Mouse (Mus musculus): Measurements from ENCODE around the gene Hist1h2bc.
A peak's percentile ranks its signal among the peaks of the same experiment; 100 is the strongest.
"Not testable (repeated sequence)": the region's sequence is repeated elsewhere in the genome, so short reads cannot be mapped to it uniquely, and the experiment has no call there.

Gene Hist1h2bc

DNA sequence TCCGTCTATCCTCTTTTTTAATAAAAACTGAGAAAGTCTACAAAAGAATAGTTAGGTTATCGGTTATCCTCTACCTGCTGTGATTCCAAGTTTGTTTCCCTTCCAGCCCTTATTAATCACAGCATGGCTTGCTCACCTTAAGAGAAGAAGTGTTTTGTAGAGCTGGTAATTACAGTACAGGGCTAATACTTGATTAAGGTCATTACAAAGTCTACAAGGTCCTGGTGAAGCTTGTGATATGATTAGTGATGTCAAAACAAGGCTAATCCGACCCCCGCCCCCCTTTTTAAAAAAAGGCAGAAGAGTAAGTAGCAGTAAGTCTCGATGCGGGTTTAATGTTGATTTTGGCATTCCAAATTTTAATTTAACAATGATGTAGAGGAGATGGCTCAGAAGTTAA, 15.0 kb downstream of the Hist1h2bc start:
- DNase-seq (ENCODE audit: extremely low spot score, low spot score), result no peak

DNA sequence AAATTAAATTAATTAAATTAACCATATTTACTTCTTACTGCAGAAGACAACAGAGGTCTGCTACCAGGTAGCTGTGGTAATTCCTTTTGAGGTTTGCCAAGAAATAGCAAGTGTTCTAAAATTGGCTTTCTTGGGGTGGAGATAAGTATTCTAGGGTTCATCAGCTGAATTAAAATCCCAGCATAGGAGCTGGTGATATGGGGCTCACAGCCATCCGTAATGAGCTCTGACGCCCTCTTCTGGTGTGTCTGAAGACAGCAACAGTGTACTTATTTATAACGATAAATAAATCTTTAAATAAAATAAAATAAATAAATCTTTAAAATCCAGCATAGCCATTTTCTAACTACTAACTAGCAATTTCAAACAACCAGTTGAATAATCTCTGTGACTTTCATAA, 15.8 kb downstream of the Hist1h2bc start:
- DNase-seq (ENCODE audit: extremely low spot score, low spot score), result no peak

DNA sequence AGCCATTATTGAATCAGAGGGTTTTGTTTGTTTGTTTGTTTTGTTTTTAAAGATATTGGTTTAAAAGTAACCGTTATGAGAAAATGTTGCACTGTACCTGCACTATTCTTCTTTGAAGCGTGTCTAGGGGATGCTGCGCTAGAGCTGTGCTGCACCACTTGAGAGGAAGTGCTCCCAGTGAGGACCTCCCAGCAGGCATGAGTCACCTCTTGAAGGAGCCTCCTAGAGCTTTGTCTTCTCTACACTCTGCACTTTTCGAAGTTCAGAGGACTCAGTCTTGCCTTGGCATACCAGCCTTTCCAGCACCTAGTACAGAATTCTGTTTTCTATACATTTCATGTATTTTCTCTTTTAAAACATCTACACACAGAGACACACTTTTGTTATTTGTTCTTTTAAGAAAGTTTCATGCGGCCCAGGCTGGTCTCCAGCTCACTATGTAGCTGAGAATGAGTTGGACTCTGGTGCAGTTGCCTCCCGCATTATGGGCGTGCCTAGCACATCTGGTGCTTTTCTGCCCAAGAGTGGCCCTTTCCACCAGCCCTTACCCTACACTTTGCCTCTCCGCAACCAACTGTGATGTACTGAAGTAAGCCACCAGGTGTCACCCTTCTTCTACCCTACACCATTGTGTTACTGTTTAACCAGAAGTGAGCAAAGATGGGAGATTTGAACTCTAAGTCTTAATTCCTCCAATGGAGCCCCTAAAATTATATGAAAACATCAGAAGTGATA, 17.0 kb downstream of the Hist1h2bc start:
- peak; percentile 66 for DNase-seq (ENCODE audit: extremely low spot score, low spot score)

DNA sequence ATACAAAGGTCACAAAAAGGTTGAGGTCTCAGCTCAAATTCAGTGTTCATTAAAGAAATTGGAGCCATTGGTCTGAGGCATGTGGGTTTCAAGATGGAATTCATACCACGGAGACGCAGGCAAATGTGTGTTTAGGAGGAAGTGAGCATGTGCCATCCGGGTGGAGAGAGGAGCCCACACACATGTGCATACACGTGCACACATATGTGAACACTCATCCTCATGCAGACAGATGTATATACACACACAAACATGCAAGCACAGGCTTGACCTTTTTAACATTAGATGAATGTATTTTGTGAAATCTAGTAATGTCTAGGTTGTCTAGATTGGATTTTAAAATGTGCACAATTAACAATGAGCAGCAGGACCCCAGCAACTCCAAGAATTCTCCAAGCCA, 18.2 kb downstream of the Hist1h2bc start:
- DNase-seq (ENCODE audit: extremely low spot score, low spot score), result no peak

DNA sequence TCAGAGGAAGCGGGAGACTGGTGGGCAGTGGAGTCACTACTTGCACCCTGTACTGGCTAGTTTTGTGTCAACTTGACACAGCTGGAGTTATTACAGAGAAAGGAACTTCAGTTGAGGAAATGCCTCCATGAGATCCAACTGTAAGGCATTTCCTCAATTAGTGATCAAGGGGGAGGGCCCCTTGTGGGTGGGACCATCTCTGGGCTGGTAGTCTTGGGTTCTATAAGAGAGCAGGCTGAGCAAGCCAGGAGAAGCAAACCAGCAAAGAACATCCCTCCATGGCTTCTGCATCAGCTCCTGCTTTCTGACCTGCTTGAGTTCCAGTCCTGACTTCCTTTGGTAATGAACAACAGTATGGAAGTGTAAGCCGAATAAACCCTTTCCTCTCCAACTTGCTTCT, 18.8 kb downstream of the Hist1h2bc start:
- not testable (repeated sequence) for DNase-seq (ENCODE audit: extremely low spot score, low spot score)

DNA sequence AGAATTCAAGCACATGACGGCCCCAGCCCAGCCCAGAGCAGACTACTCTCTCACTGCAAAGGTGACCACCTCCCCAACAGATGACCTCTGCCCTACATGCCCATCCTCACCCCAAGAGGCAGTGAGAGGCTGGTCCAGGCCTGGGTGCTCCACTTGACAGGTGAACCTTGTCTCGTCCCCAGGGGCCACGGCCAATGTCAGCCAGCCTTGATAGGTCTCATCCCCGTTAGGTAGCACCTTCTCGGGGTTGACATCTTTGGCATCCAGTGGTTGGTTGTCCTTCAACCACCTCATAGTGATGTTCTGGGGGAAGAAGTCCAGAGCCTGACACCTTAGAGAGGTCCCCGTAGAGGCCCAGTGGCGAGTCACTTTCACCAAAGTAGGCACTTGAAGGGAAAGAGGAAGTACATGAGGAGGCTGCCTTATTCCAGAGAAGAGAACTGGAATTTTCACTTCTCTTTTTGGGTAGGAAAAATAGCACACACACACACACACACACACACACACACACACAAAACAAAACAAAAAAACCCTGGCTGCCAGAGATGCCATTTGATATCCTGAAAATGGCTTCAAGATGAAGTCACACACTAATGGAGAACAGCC, 21.9 kb downstream of the Hist1h2bc start:
- no peak for DNase-seq (ENCODE audit: extremely low spot score, low spot score)

DNA sequence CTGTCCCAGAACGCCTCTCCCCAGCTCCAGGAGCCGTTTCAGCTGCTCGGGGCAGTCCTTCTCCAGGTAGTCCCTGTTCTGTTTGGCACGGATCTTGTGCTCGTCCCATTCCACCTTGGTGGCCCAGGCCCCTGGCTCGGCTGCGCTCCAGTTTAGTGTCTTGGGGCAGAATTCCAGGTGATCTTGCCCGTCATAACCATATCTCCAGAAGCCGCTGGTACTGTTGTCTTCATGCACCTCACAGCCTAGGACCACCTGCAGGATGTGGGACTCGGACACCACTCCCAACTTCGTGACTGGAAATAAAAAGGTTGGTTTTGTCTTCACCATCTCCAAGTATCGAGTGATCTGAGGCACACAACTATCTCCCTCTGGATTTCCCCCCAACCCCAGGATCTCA, 22.8 kb downstream of the Hist1h2bc start:
- DNase-seq (ENCODE audit: extremely low spot score, low spot score), result no peak

DNA sequence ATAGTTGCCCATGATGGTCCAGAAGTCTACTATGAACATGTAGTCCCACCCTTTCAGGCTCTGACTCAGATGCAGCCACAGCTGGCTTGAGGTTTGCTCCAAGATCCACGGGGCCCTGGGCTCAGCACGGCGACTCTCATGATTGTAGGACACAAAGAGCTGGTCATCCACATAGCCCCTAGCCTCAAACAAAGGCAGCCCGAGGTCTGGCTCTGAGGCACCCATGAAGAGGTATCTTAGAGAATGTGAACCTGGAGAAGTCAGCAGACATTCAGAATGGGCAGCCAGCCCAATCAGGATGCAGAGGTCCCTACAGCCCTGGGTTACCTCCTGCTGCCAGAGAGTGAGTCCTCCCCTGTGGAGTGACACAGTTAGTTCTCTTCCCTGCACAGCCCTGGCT, 24.0 kb downstream of the Hist1h2bc start:
- DNase-seq (ENCODE audit: extremely low spot score, low spot score), result no peak

DNA sequence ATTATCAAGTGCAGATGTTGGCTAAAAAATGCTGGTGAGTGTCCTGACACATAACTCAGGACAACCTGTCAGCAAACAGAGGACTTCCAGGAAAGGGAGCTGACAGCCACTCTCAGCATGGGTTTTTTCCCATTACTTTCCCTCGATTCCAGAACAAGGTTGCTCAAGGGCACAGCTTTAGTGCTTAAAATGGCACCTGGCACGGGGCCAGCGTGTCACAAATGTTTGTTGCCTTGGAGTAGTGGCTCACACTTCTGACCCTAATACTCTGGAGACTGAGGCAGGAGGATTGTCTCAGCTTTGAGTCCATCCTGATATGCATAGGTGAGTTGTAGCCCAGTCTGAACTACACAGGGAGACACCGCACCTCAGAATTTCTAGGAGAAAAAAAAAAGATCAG, 24.7 kb downstream of the Hist1h2bc start:
- DNase-seq (ENCODE audit: extremely low spot score, low spot score), result no peak

DNA sequence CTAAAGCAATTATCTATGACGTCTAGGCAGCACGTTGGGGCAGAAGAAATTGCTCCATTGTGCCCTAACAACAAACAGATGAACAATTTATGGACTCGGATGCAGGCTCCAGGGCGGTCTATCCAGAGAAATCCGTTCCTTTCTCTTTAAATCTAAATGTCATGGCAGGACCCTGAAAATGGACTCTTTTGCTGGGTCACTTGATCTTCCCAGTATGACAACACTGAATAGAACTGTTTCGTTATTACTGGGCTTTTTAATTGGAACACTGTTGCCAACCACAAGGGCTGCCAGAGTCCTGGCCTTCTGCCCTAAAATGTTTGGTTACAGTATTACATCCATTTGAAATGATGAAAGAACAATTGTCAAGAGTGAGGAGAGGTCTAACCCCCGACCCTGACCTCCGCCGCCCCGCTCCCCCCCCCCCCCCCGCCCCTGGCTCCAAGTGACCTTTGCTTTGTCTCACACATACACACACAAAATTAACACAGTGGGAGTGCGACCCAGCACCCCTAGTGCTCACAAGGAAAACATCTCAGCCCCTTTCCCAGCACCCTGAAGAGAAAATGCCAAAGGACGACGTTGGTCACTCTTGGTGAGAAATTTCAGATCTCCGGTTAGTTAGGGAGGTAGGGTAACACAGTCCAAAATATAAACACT, 25.8 kb downstream of the Hist1h2bc start:
- DNase-seq (ENCODE audit: extremely low spot score, low spot score), result peak; percentile 38

DNA sequence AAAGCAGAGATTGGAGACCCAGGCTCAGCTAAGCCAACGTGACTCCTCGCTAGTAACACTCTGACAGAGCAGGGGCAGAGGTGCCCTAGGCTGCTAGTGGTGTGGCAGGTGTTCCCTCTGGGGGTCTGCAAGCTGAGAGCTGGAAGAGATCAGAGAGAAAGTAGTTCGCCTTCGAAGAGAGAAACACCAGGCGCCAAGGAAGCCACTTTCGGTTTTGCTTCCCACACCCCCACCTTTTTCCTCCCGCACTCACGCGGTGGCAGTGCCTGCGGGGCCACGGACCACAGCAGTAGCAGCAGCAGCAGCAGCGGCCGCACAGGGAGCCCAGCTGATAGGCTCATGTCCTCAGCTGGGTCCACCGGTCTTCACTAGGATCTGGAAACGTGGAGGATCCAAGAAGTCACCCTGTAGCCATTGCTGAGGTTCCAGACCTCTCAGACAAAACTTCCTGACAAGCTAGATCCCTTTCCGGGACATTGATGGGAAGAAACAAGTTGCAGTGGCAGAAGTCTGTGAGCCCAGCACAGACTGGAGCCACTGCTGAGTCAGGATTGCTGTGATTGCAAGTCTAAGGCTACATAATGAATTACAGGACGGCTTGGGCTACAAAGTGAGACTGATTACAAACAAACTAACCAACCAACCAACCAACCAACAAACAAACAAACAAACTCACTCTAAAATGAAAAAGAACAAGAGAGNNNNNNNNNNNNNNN, 26.5 kb downstream of the Hist1h2bc start, which contains the start of gene Hfe:
Hfe (minus strand) TSS at position 481 of the 716 bp plus-strand sequence.
- peak; percentile 50 for DNase-seq (ENCODE audit: extremely low spot score, low spot score)

DNA sequence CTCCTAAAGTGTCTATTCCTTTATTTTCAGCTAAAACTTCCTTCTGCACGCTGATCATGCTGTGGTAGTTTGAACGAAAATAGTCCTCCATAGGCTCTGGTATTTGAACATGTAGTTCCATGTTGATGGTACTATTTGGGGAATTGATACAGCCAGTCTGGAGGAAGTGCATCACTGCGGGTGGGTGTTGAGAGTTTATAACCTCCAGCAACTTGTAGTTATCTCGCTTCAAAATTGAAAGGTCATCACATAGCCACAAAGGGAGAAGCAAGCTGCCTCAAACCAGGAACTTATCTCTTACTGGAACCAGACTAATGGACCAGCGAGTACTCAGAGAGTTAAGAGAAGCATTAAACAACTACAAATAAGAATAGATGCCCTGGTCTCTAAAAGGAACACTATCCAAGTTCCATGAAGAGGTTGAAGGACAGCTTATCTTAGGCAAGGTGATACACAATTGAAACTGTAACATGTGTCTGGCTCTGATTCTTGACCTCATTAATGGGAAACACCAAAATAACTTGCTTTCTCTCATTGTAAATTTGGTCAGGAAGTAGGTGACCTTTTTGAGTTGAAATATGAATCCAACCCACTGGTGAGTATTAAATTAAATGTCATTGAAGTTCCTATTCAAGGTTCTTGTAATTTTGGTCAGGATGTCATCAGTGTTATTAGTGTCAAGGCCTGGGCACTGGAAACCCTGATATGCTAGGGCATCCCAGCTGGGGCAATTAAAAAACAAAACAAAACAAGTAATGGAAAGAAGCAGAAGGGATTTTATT, 32.5 kb downstream of the Hist1h2bc start:
- DNase-seq (ENCODE audit: extremely low spot score, low spot score), result no peak

DNA sequence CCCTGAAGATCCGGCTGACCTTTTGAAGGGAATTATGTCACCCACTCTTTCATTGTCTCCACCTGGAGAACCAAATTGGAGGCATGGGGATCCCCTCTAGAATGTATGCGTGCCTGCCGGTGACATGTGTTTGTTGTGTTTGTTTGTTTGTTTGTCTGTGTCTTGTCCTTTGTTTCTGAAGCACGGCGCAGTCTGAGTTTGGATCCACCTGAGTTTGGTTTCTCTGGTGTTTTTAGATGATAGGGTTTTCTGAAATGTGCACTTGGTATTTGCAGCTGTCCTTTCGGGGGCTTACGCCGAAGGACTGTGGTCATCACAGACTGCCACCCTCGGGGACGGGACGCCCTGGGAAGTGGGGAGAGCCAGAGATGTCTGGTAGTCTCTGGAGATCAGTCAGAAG, 33.2 kb downstream of the Hist1h2bc start:
- peak; percentile 11 for DNase-seq (ENCODE audit: extremely low spot score, low spot score)

DNA sequence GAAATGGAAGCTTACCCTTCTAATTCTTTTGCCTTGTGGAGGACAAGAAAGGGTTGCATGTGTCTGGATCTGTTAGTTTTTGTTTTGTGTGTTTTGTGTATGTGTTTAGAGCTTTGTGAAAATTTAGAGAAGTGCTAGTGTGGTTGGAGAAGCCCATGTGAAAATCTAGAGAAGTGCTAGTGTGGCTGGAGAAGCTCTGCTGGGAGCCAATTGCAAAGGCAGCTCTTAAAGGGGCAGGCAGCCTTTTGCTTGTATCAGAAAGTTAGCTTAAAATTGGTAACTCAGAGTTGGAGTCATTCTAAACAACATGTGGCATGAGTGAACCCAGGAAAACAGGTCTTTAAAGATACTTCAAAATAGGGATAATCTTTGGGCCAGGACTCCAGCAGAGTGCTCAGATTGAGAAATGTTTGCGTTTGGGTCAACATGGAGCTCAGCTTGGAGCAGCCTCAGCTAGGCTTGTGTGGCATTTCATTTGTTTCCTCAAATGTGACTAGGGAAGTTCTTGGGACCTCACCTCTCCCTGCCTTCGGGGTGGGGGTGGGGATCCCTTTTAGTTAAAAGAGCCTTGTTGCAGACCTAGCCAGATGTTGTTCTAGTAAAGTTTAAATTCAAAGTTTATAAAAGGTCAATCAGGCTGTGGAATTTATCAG, 33.7 kb downstream of the Hist1h2bc start:
- peak; percentile 11 for DNase-seq (ENCODE audit: extremely low spot score, low spot score)

DNA sequence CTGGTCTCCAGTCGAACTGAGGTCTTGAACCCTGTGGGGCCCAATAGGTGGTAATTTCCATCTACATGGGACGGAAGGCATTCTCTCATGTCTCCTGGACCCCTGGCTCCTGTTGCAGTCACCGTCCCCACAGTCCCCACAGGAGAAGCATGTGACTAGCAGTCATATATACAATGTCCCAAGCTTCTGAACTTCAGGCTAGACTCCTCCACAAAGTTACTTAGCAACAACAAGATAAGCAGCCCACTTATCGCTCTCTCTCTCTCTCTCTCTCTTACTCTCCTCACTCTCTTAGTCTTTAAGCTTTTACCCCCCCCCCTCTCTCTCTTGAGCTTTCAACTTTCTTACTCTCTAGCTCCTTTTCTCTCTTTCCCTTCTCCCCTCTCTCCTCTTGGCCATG, 40.2 kb downstream of the Hist1h2bc start:
- no peak for DNase-seq (ENCODE audit: extremely low spot score, low spot score)

DNA sequence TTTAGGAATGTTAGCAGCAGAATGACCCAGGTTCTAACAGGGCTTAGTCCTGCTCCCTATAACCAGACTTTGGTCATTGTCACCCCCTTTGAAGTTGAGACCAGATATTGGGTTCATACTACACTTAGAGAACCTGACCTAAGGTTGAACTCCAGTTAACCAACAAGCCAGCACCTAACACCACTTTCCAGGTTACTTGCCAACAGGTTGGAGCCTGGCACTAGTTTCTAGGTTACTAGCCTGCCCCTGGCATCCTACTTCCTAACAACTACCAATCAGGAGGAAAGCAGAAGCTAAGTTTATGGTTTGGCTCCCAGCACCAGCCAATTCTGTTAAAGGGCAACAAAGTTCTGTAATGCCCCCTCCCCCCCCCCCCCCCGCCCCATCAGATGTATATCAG, 41.2 kb downstream of the Hist1h2bc start:
- no peak for DNase-seq (ENCODE audit: extremely low spot score, low spot score)

DNA sequence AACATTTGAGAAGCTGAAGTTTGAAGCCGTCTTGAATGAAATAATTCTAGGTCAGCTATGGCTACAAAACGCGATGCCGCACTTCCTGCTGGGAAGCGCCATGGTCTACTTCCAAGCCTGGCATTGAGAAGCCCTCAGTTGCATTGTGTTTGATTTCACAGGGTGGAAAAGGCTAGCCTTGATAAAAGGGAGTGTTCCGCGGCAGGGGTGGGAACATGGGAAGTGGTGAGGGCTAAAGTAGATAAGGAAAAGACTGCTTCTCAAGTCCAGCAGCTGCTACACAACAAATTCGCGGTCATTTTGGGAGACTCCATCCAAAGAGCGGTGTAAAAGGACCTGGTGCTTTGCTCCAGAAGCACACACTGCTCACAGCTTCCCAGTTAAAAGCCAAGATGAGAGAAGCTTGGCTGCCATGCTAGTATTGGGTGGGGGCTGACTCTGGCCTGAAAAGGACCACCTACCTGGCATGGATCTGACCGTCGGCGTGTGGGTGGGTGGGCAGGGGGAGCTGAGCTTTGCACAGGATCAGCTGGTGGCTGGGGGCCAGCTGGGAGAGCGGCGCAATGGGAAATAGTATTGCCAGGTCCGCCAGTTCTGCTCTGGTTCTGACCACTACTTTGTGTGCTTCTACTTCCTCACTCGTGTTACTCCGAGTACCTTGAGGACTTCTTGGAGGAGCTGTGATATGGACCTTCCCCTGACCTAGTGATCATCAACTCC, 44.6 kb downstream of the Hist1h2bc start:
- DNase-seq (ENCODE audit: extremely low spot score, low spot score), result peak; percentile 11

DNA sequence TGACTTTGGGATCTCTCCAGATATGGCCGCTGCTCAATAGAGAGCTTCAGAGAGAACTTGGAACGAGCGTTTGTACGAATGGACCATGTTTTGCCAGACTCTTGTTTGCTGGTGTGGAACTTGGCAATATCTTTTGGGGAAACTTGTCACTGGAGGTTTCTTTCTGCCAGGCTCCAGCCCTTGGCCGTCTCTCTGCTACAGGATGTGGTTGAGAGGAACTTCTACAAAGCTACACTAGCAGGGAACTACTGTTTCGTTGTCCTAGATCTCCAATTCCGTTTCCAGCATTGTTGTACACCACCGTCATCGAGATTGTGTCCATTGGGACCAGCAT, 45.2 kb downstream of the Hist1h2bc start:
- DNase-seq (ENCODE audit: extremely low spot score, low spot score), result no peak

DNA sequence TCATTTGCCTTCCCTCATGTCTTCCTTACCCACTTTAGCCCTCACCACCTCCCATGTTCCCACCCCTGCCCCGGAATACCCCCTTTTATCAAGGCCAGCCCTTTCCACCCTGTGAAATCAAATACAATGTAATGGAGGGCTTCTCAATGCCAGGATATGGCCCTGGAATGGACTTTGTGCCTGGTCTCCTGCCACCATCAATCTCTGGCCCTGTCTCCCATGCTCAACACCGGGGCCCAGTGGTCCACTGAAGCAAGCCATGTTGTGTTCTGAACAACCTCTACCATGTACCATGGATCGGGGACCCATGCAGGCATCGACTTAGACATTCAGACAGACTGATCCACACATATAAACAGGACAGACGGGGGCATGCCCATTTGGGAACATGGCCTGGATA, 45.7 kb downstream of the Hist1h2bc start:
- peak; percentile 10 for DNase-seq (ENCODE audit: extremely low spot score, low spot score)

DNA sequence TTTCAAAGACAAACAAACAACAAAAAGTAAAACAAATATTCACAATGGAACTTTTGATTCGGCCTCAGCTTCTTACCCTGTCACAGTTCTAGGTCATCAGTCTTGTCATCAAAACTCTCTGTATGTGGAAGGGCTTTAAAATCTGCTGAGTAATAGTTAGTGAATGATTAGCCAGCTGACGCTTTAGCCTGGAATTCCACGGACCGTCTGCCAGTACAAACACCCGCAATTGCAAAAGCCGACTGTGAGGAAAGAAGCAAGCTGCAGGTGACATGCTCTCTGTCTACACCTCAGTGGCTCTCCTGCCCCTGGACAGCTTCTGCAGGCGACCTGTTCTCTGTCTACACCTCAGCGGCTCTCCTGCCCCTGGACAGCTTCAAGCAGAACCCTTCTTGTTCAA, 46.5 kb downstream of the Hist1h2bc start:
- peak; percentile 8 for DNase-seq (ENCODE audit: extremely low spot score, low spot score)
